Mouse (Mus musculus): ENCODE results near the gene 2010111I01Rik. TPM values are rescaled to one million over a fixed set of nuclear protein-coding genes. Genes with fewer than 3 reads are reported as not detected.
"Not testable (repeated sequence)": the region's sequence is repeated elsewhere in the genome, so short reads cannot be mapped to it uniquely, and the experiment has no call there.

2010111I01Rik gene
- polyA plus RNA-seq, 1 experiment from 2014 or later, result 122 TPM

- H3K27ac ChIP-seq; H3K4me3 ChIP-seq; H3K9me3 ChIP-seq (replicated peaks); DNase-seq (ENCODE audit: low spot score); H3K27me3 ChIP-seq (ENCODE audit: low read depth, poor library complexity, severe bottlenecking); H3K4me1 ChIP-seq: not testable (repeated sequence)
- WGBS, result 98% methylated on average over 4 of the region's 4 CpGs
- peaks cover 36% of the 10 kb centered on the region for H3K36me3 ChIP-seq
Measured at GRCm38 (mm10) chr13:63315111-63315510, 350.4 kb downstream of the 2010111I01Rik start.

GRCm38 (mm10) chr13:63315777-63316176 lies 351.1 kb downstream of the 2010111I01Rik start:
- DNase-seq (ENCODE audit: low spot score), result no peak
- WGBS, result 92% methylated on average over 6 of the region's 6 CpGs
- no peak overlapping the region for H3K4me3 ChIP-seq
- no peaks in the 10 kb centered on the region for H3K27me3 ChIP-seq (ENCODE audit: low read depth, poor library complexity, severe bottlenecking)
- peaks cover 39% of the 10 kb centered on the region for H3K36me3 ChIP-seq
- H3K27ac ChIP-seq, result no peak overlapping the region
- no peaks in the 10 kb centered on the region for H3K9me3 ChIP-seq (replicated peaks)
- peaks cover 4% of the 10 kb centered on the region; the same call in 1 of the 2 replicates for H3K4me1 ChIP-seq

- WGBS, result 95% methylated on average over 5 of the region's 5 CpGs
- H3K4me3 ChIP-seq, result no peak overlapping the region
- H3K4me1 ChIP-seq, result peaks cover 5% of the 10 kb centered on the region
- H3K9me3 ChIP-seq (replicated peaks), result no peaks in the 10 kb centered on the region
- no peaks in the 10 kb centered on the region for H3K27me3 ChIP-seq (ENCODE audit: low read depth, poor library complexity, severe bottlenecking)
- no peak for DNase-seq (ENCODE audit: low spot score)
- H3K36me3 ChIP-seq, result peaks cover 35% of the 10 kb centered on the region
- H3K27ac ChIP-seq, result no peak overlapping the region
Measured at GRCm38 (mm10) chr13:63316407-63316806, 351.7 kb downstream of the 2010111I01Rik start.

- H3K27me3 ChIP-seq (ENCODE audit: low read depth, poor library complexity, severe bottlenecking), result no peaks in the 10 kb centered on the region
- no peaks in the 10 kb centered on the region for H3K9me3 ChIP-seq (replicated peaks)
- peaks cover 23% of the 10 kb centered on the region for H3K36me3 ChIP-seq
- H3K4me1 ChIP-seq, result peaks cover 17% of the 10 kb centered on the region
- 67% methylated on average over 7 of the region's 7 CpGs for WGBS
- H3K27ac ChIP-seq, result no peak overlapping the region
- DNase-seq (ENCODE audit: low spot score), result no peak
- H3K4me3 ChIP-seq, result no peak overlapping the region
Measured at GRCm38 (mm10) chr13:63317681-63318104, 353.0 kb downstream of the 2010111I01Rik start.

- WGBS, result 94% methylated on average over 7 of the region's 7 CpGs
- H3K27ac ChIP-seq, result no peak overlapping the region
- no peaks in the 10 kb centered on the region for H3K9me3 ChIP-seq (replicated peaks)
- H3K36me3 ChIP-seq, result peaks cover 17% of the 10 kb centered on the region
- H3K4me3 ChIP-seq, result no peak overlapping the region
- no peaks in the 10 kb centered on the region for H3K27me3 ChIP-seq (ENCODE audit: low read depth, poor library complexity, severe bottlenecking)
- no peak for DNase-seq (ENCODE audit: low spot score)
- H3K4me1 ChIP-seq, result peaks cover 37% of the 10 kb centered on the region
Measured at GRCm38 (mm10) chr13:63319814-63320213, 355.1 kb downstream of the 2010111I01Rik start.

GRCm38 (mm10) chr13:63321689-63322088 lies 357.0 kb downstream of the 2010111I01Rik start:
- peaks cover 9% of the 10 kb centered on the region for H3K36me3 ChIP-seq
- H3K27ac ChIP-seq, result peak overlapping the region; percentile 73; the same call in 1 of the 2 replicates
- WGBS, result 82% methylated on average over 5 of the region's 5 CpGs
- DNase-seq (ENCODE audit: low spot score), result no peak
- H3K4me3 ChIP-seq, result no peak overlapping the region
- H3K9me3 ChIP-seq (replicated peaks), result no peaks in the 10 kb centered on the region
- no peaks in the 10 kb centered on the region for H3K27me3 ChIP-seq (ENCODE audit: low read depth, poor library complexity, severe bottlenecking)
- H3K4me1 ChIP-seq, result peaks cover 47% of the 10 kb centered on the region

- Histone ChIP-seq H3K4me1 (peaks cover 45% of the 10 kb centered on the region), H3K36me3 (peaks cover 3% of the 10 kb centered on the region; the same call in 1 of the 2 replicates), H3K4me3 (no peak overlapping the region), H3K27me3 (ENCODE audit: low read depth, poor library complexity, severe bottlenecking) (no peaks in the 10 kb centered on the region), H3K27ac (peak overlapping the region; percentile 73; the same call in 1 of the 2 replicates), H3K9me3 (replicated peaks) (no peaks in the 10 kb centered on the region)
- 93% methylated on average over 6 of the region's 6 CpGs for WGBS
- DNase-seq (ENCODE audit: low spot score), result no peak
Measured at GRCm38 (mm10) chr13:63322756-63323155, 358.1 kb downstream of the 2010111I01Rik start.

- Histone ChIP-seq H3K4me1 (peaks cover 42% of the 10 kb centered on the region), H3K27ac (peak overlapping the region; percentile 73; the same call in 1 of the 2 replicates), H3K36me3 (peaks cover 3% of the 10 kb centered on the region; the same call in 1 of the 2 replicates), H3K27me3 (ENCODE audit: low read depth, poor library complexity, severe bottlenecking) (no peaks in the 10 kb centered on the region), H3K4me3 (no peak overlapping the region), H3K9me3 (replicated peaks) (no peaks in the 10 kb centered on the region)
- WGBS, result 86% methylated on average over 9 of the region's 9 CpGs
- no peak for DNase-seq (ENCODE audit: low spot score)
Measured at GRCm38 (mm10) chr13:63323286-63324075, 358.8 kb downstream of the 2010111I01Rik start.

GRCm38 (mm10) chr13:63324311-63324710 lies 359.6 kb downstream of the 2010111I01Rik start:
- no peaks in the 10 kb centered on the region for H3K27me3 ChIP-seq (ENCODE audit: low read depth, poor library complexity, severe bottlenecking)
- DNase-seq (ENCODE audit: low spot score), result no peak
- WGBS, result 68% methylated on average over 3 of the region's 3 CpGs

GRCm38 (mm10) chr13:63324978-63325848 lies 360.5 kb downstream of the 2010111I01Rik start:
- Histone ChIP-seq H3K4me1 (peaks cover 58% of the 10 kb centered on the region), H3K27ac (peak overlapping the region; percentile 73), H3K36me3 (peaks cover 3% of the 10 kb centered on the region; the same call in 1 of the 2 replicates), H3K9me3 (replicated peaks) (no peaks in the 10 kb centered on the region), H3K4me3 (no peak overlapping the region), H3K27me3 (ENCODE audit: low read depth, poor library complexity, severe bottlenecking) (no peaks in the 10 kb centered on the region)
- no peak for DNase-seq (ENCODE audit: low spot score)
- WGBS, result 82% methylated on average over 10 of the region's 10 CpGs

More at GRCm38 (mm10) chr13:63324311-63324710, 359.6 kb downstream of the 2010111I01Rik start:
- Histone ChIP-seq H3K27ac (peak overlapping the region; percentile 73; the same call in 1 of the 2 replicates), H3K4me3 (no peak overlapping the region), H3K9me3 (replicated peaks) (no peaks in the 10 kb centered on the region), H3K36me3 (peaks cover 3% of the 10 kb centered on the region; the same call in 1 of the 2 replicates), H3K4me1 (peaks cover 49% of the 10 kb centered on the region)

GRCm38 (mm10) chr13:63326015-63326414 lies 361.3 kb downstream of the 2010111I01Rik start:
- H3K36me3 ChIP-seq, result no peaks in the 10 kb centered on the region; the same call in 1 of the 2 replicates
- H3K9me3 ChIP-seq (replicated peaks), result no peaks in the 10 kb centered on the region
- H3K4me1 ChIP-seq, result peaks cover 66% of the 10 kb centered on the region
- H3K27ac ChIP-seq, result no peak overlapping the region
- H3K4me3 ChIP-seq, result no peak overlapping the region
- H3K27me3 ChIP-seq (ENCODE audit: low read depth, poor library complexity, severe bottlenecking), result no peaks in the 10 kb centered on the region
- DNase-seq (ENCODE audit: low spot score), result no peak
- WGBS, result 90% methylated on average over 2 of the region's 2 CpGs

- H3K4me1 ChIP-seq, result peaks cover 41% of the 10 kb centered on the region
- no peak for DNase-seq (ENCODE audit: low spot score)
Measured at GRCm38 (mm10) chr13:63330236-63330860, 365.7 kb downstream of the 2010111I01Rik start.

More at GRCm38 (mm10) chr13:63330236-63330860, 365.7 kb downstream of the 2010111I01Rik start:
- H3K4me3 ChIP-seq, result no peak overlapping the region
- WGBS, result 39% methylated on average over 9 of the region's 9 CpGs
- no peaks in the 10 kb centered on the region for H3K36me3 ChIP-seq
- no peaks in the 10 kb centered on the region for H3K9me3 ChIP-seq (replicated peaks)
- no peaks in the 10 kb centered on the region for H3K27me3 ChIP-seq (ENCODE audit: low read depth, poor library complexity, severe bottlenecking)
- peak overlapping the region; percentile 83 for H3K27ac ChIP-seq
